Mouse (Mus musculus): ENCODE measurements around the gene Nono. TPM values are rescaled to one million over a fixed set of nuclear protein-coding genes. Genes with fewer than 3 reads are reported as not detected.
"Not testable (repeated sequence)": the region's sequence is repeated elsewhere in the genome, so short reads cannot be mapped to it uniquely, and the experiment has no call there.

Gene Nono
- polyA plus RNA-seq, 1 experiment from 2014 or later, result 639 TPM

- H3K4me3 ChIP-seq, result no peak overlapping the region
- WGBS, result 88% methylated on average over 2 of the region's 2 CpGs
- H3K9me3 ChIP-seq, result no peaks in the 10 kb centered on the region
- DNase-seq (ENCODE audit: extremely low spot score, low spot score), result no peak
- peaks cover 27% of the 10 kb centered on the region for H3K27me3 ChIP-seq (ENCODE audit: poor library complexity, severe bottlenecking)
- no peak overlapping the region for H3K27ac ChIP-seq
- H3K4me1 ChIP-seq, result peaks cover 19% of the 10 kb centered on the region
- no peaks in the 10 kb centered on the region for H3K36me3 ChIP-seq (replicated peaks)
These were observed 5.7 kb upstream of the Nono start for GRCm38 (mm10) chrX:101423462-101423861.

GRCm38 (mm10) chrX:101427774-101428173 lies 1.3 kb upstream of the Nono start:
- Histone ChIP-seq H3K27me3 (ENCODE audit: poor library complexity, severe bottlenecking) (peaks cover 16% of the 10 kb centered on the region), H3K4me1 (peaks cover 11% of the 10 kb centered on the region), H3K27ac (no peak overlapping the region), H3K4me3 (no peak overlapping the region), H3K9me3 (no peaks in the 10 kb centered on the region), H3K36me3 (replicated peaks) (peaks cover 21% of the 10 kb centered on the region)
- 6% methylated on average over 1 of the region's 1 CpGs for WGBS
- DNase-seq (ENCODE audit: extremely low spot score, low spot score), result peak; percentile 16

- no peaks in the 10 kb centered on the region for H3K9me3 ChIP-seq
- DNase-seq (ENCODE audit: extremely low spot score, low spot score), result peak; percentile 19
- H3K4me1 ChIP-seq, result peaks cover 11% of the 10 kb centered on the region
- peak overlapping the region; percentile 69 for H3K4me3 ChIP-seq
- H3K27me3 ChIP-seq (ENCODE audit: poor library complexity, severe bottlenecking), result peaks cover 16% of the 10 kb centered on the region
- 17% methylated on average over 7 of the region's 7 CpGs for WGBS
- H3K36me3 ChIP-seq (replicated peaks), result peaks cover 31% of the 10 kb centered on the region
- H3K27ac ChIP-seq, result peak overlapping the region; percentile 97
These were observed 355 bp upstream of the Nono start for GRCm38 (mm10) chrX:101428785-101429141.

GRCm38 (mm10) chrX:101429976-101430375 lies 858 bp downstream of the Nono start:
- no peaks in the 10 kb centered on the region for H3K9me3 ChIP-seq
- peaks cover 11% of the 10 kb centered on the region for H3K4me1 ChIP-seq
- no peak for DNase-seq (ENCODE audit: extremely low spot score, low spot score)
- peaks cover 16% of the 10 kb centered on the region for H3K27me3 ChIP-seq (ENCODE audit: poor library complexity, severe bottlenecking)
- WGBS, result 29% methylated on average over 14 of the region's 14 CpGs
- H3K27ac ChIP-seq, result peak overlapping the region; percentile 97
- H3K4me3 ChIP-seq, result peak overlapping the region; percentile 69
- peaks cover 40% of the 10 kb centered on the region for H3K36me3 ChIP-seq (replicated peaks)

- Histone ChIP-seq H3K27ac (no peak within 1 kb of the TSS), H3K4me3 (no peak within 1 kb of the TSS), H3K36me3 (replicated peaks) (peaks cover 97% of the 10 kb centered on the region), H3K9me3 (no peaks in the 10 kb centered on the region), H3K27me3 (ENCODE audit: poor library complexity, severe bottlenecking) (peaks cover 63% of the 10 kb centered on the region), H3K4me1 (no peaks in the 10 kb centered on the region)
- DNase-seq (ENCODE audit: extremely low spot score, low spot score), result no peak
- WGBS, result 77% methylated on average over 4 of the region's 4 CpGs
These were observed 19.9 kb downstream of the Nono start, which contains the start of gene Itgb1bp2 for GRCm38 (mm10) chrX:101448886-101449475. TSS of gene Itgb1bp2 (plus strand) at chrX:101449088.

GRCm38 (mm10) chrX:101451147-101451546 lies 22.0 kb downstream of the Nono start:
- DNase-seq (ENCODE audit: extremely low spot score, low spot score), result no peak
- Histone ChIP-seq H3K4me3 (no peak overlapping the region), H3K4me1 (no peaks in the 10 kb centered on the region), H3K27ac (no peak overlapping the region), H3K36me3 (replicated peaks) (peaks cover 90% of the 10 kb centered on the region), H3K9me3 (no peaks in the 10 kb centered on the region), H3K27me3 (ENCODE audit: poor library complexity, severe bottlenecking) (peaks cover 61% of the 10 kb centered on the region)
- 79% methylated on average over 1 of the region's 1 CpGs for WGBS

GRCm38 (mm10) chrX:101451591-101451990 lies 22.5 kb downstream of the Nono start:
- WGBS, result 88% methylated on average over 3 of the region's 3 CpGs
- H3K9me3 ChIP-seq, result no peaks in the 10 kb centered on the region
- H3K36me3 ChIP-seq (replicated peaks), result peaks cover 86% of the 10 kb centered on the region
- H3K4me1 ChIP-seq, result no peaks in the 10 kb centered on the region
- no peak overlapping the region for H3K4me3 ChIP-seq
- no peak overlapping the region for H3K27ac ChIP-seq
- H3K27me3 ChIP-seq (ENCODE audit: poor library complexity, severe bottlenecking), result peaks cover 57% of the 10 kb centered on the region
- no peak for DNase-seq (ENCODE audit: extremely low spot score, low spot score)

- H3K36me3 ChIP-seq (replicated peaks), result peaks cover 73% of the 10 kb centered on the region
- no peaks in the 10 kb centered on the region for H3K9me3 ChIP-seq
- no peak overlapping the region for H3K4me3 ChIP-seq
- DNase-seq (ENCODE audit: extremely low spot score, low spot score), result no peak
- WGBS, result 93% methylated on average over 4 of the region's 4 CpGs
- H3K27ac ChIP-seq, result no peak overlapping the region
- H3K4me1 ChIP-seq, result no peaks in the 10 kb centered on the region
- peaks cover 7% of the 10 kb centered on the region for H3K27me3 ChIP-seq (ENCODE audit: poor library complexity, severe bottlenecking)
These were observed 43.1 kb downstream of the Nono start for GRCm38 (mm10) chrX:101472202-101472601.

GRCm38 (mm10) chrX:101481604-101482350 lies 52.7 kb downstream of the Nono start:
- WGBS, result 80% methylated on average over 6 of the region's 6 CpGs

GRCm38 (mm10) chrX:101486487-101487152 lies 57.5 kb downstream of the Nono start:
- not testable (repeated sequence) for H3K9me3 ChIP-seq; H3K4me3 ChIP-seq; H3K27ac ChIP-seq; H3K27me3 ChIP-seq (ENCODE audit: poor library complexity, severe bottlenecking); H3K4me1 ChIP-seq
- H3K36me3 ChIP-seq (replicated peaks), result peaks cover 15% of the 10 kb centered on the region
- WGBS, result 32% methylated on average over 12 of the region's 12 CpGs
- peak; percentile 19 for DNase-seq (ENCODE audit: extremely low spot score, low spot score)

More at GRCm38 (mm10) chrX:101481604-101482350, 52.7 kb downstream of the Nono start:
- H3K27me3 ChIP-seq (ENCODE audit: poor library complexity, severe bottlenecking), result peaks cover 8% of the 10 kb centered on the region
- H3K36me3 ChIP-seq (replicated peaks), result peaks cover 37% of the 10 kb centered on the region
- no peak overlapping the region for H3K27ac ChIP-seq
- H3K9me3 ChIP-seq, result no peaks in the 10 kb centered on the region
- no peak overlapping the region for H3K4me3 ChIP-seq
- DNase-seq (ENCODE audit: extremely low spot score, low spot score), result no peak
- no peaks in the 10 kb centered on the region for H3K4me1 ChIP-seq
